Mouse (Mus musculus) heart, embryonic 14.5 days (tissue): ENCODE measurements around the gene Kcnj6. TPM values are rescaled to one million over a fixed set of nuclear protein-coding genes. Genes with fewer than 3 reads are reported as not detected.
A peak's percentile ranks its signal among the peaks of the same experiment; 100 is the strongest.

Experiments
- ATAC-seq: fragments of 200-750 bp; cut with Nextera tagmentation; 2 replicates; pipeline ENCODE4 v1.8.0; 2017; ENCODE audit warnings: low read depth, moderate TSS enrichment; ENCODE audit not compliant: insufficient number of reproducible peaks, insufficient read depth, low FRiP score
- H3K27ac ChIP-seq, 2 experiments: fragments of 200-500 bp in 1 of 2; fragments of 300-500 bp in 1 of 2; sonication (generic) in 1 of 2; replicated peaks in 1 of 2; 2 replicates each; pipeline ENCODE4 v1.5.1; 2012 to 2014; ENCODE audit warnings: low read depth in 2 of 2, low read length in 2 of 2, control low read depth in 1 of 2, mild to moderate bottlenecking in 1 of 2, mixed read lengths in 1 of 2; ENCODE audit not compliant: control insufficient read depth in 1 of 2, insufficient read depth in 1 of 2
- H3K27me3 ChIP-seq: fragments of 300-500 bp; sonication (generic); 2 replicates; pipeline ENCODE4 v1.6.1; 2014; ENCODE audit warnings: mild to moderate bottlenecking, low read length, control low read depth; ENCODE audit not compliant: control insufficient read depth, insufficient read depth
- H3K36me3 ChIP-seq: fragments of 300-500 bp; sonication (generic); 2 replicates; pipeline ENCODE4 v1.6.1; 2014; ENCODE audit warnings: mild to moderate bottlenecking, control low read depth, low read length, mixed read lengths; ENCODE audit not compliant: control insufficient read depth, insufficient read depth
- H3K4me1 ChIP-seq, 2 experiments: fragments of 200-500 bp in 1 of 2; fragments of 300-500 bp in 1 of 2; sonication (generic) in 1 of 2; 2 replicates each; pipeline ENCODE4 v1.6.1; 2012 to 2014; ENCODE audit warnings: low read length in 2 of 2, control low read depth in 1 of 2, mixed read lengths in 1 of 2; ENCODE audit not compliant: control insufficient read depth in 2 of 2, insufficient read depth in 2 of 2
- H3K4me2 ChIP-seq: fragments of 300-500 bp; sonication (generic); 2 replicates; pipeline ENCODE4 v1.6.1; 2014; ENCODE audit warnings: mild to moderate bottlenecking, low read length
- H3K4me3 ChIP-seq, 2 experiments: fragments of 200-500 bp in 1 of 2; fragments of 300-500 bp in 1 of 2; sonication (generic) in 1 of 2; 2 replicates each; pipeline ENCODE4 v1.5.1; 2012 to 2014; ENCODE audit warnings: low read length in 2 of 2, mild to moderate bottlenecking in 2 of 2, control low read depth in 1 of 2, low read depth in 1 of 2, moderate library complexity in 1 of 2; ENCODE audit not compliant: control insufficient read depth in 1 of 2, insufficient read depth in 1 of 2
- H3K9ac ChIP-seq: fragments of 300-500 bp; sonication (generic); 2 replicates; pipeline ENCODE4 v1.6.1; 2014; ENCODE audit warnings: mild to moderate bottlenecking, low read length
- H3K9me3 ChIP-seq: fragments of 300-500 bp; sonication (generic); 2 replicates; pipeline ENCODE4 v1.6.1; 2016; ENCODE audit warnings: low read length, control low read depth; ENCODE audit not compliant: control insufficient read depth
- WGBS: fragments of 180-500 bp; shearing (Covaris S2); extraction: QIAGEN DNeasy Blood & Tissue Kit; methylation state at CpG from one replicate; pipeline ENCODE4 v1.1.7; 2014; 5-methylcytosine and 5-hydroxymethylcytosine counted together
- polyA plus RNA-seq: library from polyadenylated mRNA; unstranded; fragments of >200 nt; fragmentation: Nextera tagmentation; extraction: Ambion mirVana; gene quantifications from 2 replicates; pipeline ENCODE4 v1.2.1, GENCODE M21; 2014

Gene Kcnj6
- polyA plus RNA-seq, 1 experiment from 2014 or later, result 0.20 TPM

DNA sequence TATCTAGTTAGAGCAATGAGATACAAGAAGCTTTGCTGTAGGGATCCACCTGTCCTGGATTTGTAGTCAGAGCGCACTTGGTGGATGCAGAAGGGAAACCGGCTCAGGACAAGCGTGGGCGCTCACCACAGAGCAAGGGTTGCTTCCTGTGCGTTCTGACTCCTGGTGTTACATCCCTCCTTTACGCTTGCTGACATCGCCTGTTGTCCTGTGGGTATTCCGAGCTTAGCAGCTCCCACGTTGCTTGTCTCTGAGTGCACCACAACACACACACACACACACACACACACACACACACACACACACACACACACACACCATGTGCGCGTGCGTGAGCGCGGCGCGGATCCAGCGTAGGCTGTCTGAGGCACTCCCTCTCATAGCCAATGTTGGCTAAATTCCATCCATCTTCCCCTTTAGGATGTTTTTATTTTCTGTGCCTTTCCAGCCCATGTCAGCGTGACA lies 272.7 kb downstream of the Kcnj6 start:
- H3K27ac ChIP-seq, result peak overlapping the region; percentile 93 to 99
- H3K9me3 ChIP-seq, result no peaks in the 10 kb centered on the region
- ATAC-seq, result no peak
- H3K4me1 ChIP-seq, result peaks cover 20 to 21% of the 10 kb centered on the region in 2 experiments
- H3K4me3 ChIP-seq, result peak overlapping the region; percentile 45 to 53
- peak overlapping the region; percentile 91 for H3K4me2 ChIP-seq
- WGBS, result 10% methylated on average over 18 of the region's 18 CpGs
- no peaks in the 10 kb centered on the region for H3K36me3 ChIP-seq
- no peaks in the 10 kb centered on the region for H3K27me3 ChIP-seq
- H3K9ac ChIP-seq, result peak overlapping the region; percentile 78

DNA sequence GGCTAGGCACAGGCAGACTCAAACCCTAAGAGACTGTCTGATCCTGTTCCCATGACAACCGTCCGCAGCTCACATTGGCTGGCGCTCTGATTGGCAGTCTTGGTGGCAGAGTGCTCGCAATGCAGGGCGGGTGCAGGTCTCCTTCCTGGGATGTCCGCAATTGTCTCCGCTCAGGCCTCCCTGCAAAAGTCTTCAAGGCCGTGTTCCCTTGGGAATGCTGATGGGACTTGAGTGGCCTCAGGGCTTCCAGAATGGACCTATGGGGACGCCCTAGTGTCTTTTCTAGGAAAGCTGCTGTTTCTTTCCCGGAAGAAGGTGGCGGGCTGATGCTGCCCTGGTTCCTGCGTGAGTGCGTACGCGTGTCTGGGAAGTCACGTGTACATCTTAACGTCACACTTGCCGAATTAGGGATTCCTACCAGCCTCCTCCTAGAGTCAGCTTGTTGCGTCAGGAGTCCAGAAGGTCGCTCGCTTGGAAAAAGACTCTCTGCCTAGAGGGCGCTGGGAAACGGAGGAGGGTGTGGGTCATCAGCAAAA lies 273.4 kb downstream of the Kcnj6 start:
- peak overlapping the region; percentile 45 to 53 for H3K4me3 ChIP-seq
- H3K4me1 ChIP-seq, result peaks cover 26 to 28% of the 10 kb centered on the region in 2 experiments
- H3K9me3 ChIP-seq, result no peaks in the 10 kb centered on the region
- H3K27me3 ChIP-seq, result no peaks in the 10 kb centered on the region
- H3K27ac ChIP-seq, result peak overlapping the region; percentile 93 to 99
- no peaks in the 10 kb centered on the region for H3K36me3 ChIP-seq
- under 1% methylated on average over 23 of the region's 23 CpGs for WGBS
- peak overlapping the region; percentile 91 for H3K4me2 ChIP-seq
- H3K9ac ChIP-seq, result peak overlapping the region; percentile 78
- ATAC-seq, result peak; percentile 63

- 59% methylated on average over 12 of the region's 12 CpGs for WGBS
Measured at GRCm38 (mm10) chr16:94722936-94723335, 274.6 kb downstream of the Kcnj6 start.

DNA sequence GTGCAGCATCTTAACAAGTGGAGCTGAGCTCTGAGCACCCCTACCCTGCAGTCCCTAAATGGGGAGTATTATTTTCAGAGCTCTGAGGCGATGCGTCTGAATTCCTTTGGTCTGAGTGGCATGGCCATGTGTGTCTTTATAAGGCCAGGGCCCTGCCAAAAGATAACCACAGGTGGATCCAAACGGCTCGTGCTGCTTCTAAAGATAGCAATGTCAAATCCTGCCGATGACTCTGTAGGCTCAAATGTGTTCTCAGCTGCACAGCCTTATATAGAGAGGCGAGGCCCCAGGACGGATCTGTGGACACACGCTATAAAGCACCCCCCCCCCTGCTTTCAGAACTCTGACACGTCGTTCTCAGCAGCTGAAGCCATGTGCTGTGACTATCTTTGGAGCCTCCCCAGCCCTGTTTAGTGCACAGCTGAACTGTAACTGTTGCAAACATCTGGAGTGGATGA lies 275.9 kb downstream of the Kcnj6 start:
- ATAC-seq, result peak; percentile 85
- Histone ChIP-seq H3K4me2 (peak overlapping the region; percentile 91), H3K4me3 (peak overlapping the region; percentile 44 to 45), H3K9ac (peak overlapping the region; percentile 78), H3K9me3 (0 out of 2 replicates have a peak, but pooled peaks cover under 1% of the 10 kb centered on the region), H3K4me1 (peaks cover 35 to 39% of the 10 kb centered on the region in 2 experiments), H3K36me3 (no peaks in the 10 kb centered on the region), H3K27me3 (no peaks in the 10 kb centered on the region), H3K27ac (peak overlapping the region; percentile 99 to 100)
- WGBS, result 13% methylated on average over 10 of the region's 10 CpGs

More at GRCm38 (mm10) chr16:94722936-94723335, 274.6 kb downstream of the Kcnj6 start:
- no peaks in the 10 kb centered on the region for H3K36me3 ChIP-seq
- no peaks in the 10 kb centered on the region for H3K27me3 ChIP-seq
- H3K4me1 ChIP-seq, result peaks cover 35 to 39% of the 10 kb centered on the region in 2 experiments
- peak overlapping the region; percentile 99 to 100 for H3K27ac ChIP-seq
- ATAC-seq, result no peak
- H3K9ac ChIP-seq, result peak overlapping the region; percentile 78
- H3K4me3 ChIP-seq, result peak overlapping the region; percentile 44 to 45
- H3K9me3 ChIP-seq, result no peaks in the 10 kb centered on the region
- H3K4me2 ChIP-seq, result peak overlapping the region; percentile 91

- H3K27ac ChIP-seq, result peak overlapping the region; percentile 99 to 100
- no peaks in the 10 kb centered on the region for H3K27me3 ChIP-seq
- peaks cover 35 to 39% of the 10 kb centered on the region in 2 experiments for H3K4me1 ChIP-seq
- 0 out of 2 replicates have a peak, but pooled peaks cover 5% of the 10 kb centered on the region for H3K9me3 ChIP-seq
- H3K36me3 ChIP-seq, result no peaks in the 10 kb centered on the region
- 52% methylated on average over 7 of the region's 7 CpGs for WGBS
- peak overlapping the region; percentile 91 for H3K4me2 ChIP-seq
- no peak for ATAC-seq
- peak overlapping the region; percentile 67 for H3K9ac ChIP-seq
- H3K4me3 ChIP-seq, result no peak overlapping the region
Measured at GRCm38 (mm10) chr16:94720476-94721153, 276.9 kb downstream of the Kcnj6 start.

- H3K4me3 ChIP-seq, result no peak overlapping the region
- whole genome bisulfite sequencing, result 43% methylated on average over 4 of the region's 4 CpGs
- no peaks in the 10 kb centered on the region for H3K36me3 ChIP-seq
- H3K27me3 ChIP-seq, result no peaks in the 10 kb centered on the region
- 0 out of 2 replicates have a peak, but pooled peaks cover 5% of the 10 kb centered on the region for H3K9me3 ChIP-seq
- peaks cover 30 to 33% of the 10 kb centered on the region in 2 experiments for H3K4me1 ChIP-seq
- ATAC-seq, result no peak
- H3K9ac ChIP-seq, result 0 out of 2 replicates have a peak overlapping the region, but pooled peaks have one; percentile 36
- H3K27ac ChIP-seq, result peak overlapping the region; percentile 74 to 99
- H3K4me2 ChIP-seq, result no peak overlapping the region
Measured at GRCm38 (mm10) chr16:94719488-94719887, 278.0 kb downstream of the Kcnj6 start.

- no peak for ATAC-seq
- Histone ChIP-seq H3K9ac (peak overlapping the region; percentile 36; the same call in 1 of the 2 replicates), H3K36me3 (no peaks in the 10 kb centered on the region), H3K27me3 (no peaks in the 10 kb centered on the region), H3K9me3 (0 out of 2 replicates have a peak, but pooled peaks cover 5% of the 10 kb centered on the region), H3K27ac (peak overlapping the region; percentile 74 to 99), H3K4me1 (peaks cover 30 to 33% of the 10 kb centered on the region in 2 experiments), H3K4me3 (no peak overlapping the region), H3K4me2 (no peak overlapping the region)
- 35% methylated on average over 4 of the region's 4 CpGs for WGBS
Measured at GRCm38 (mm10) chr16:94718919-94719318, 278.6 kb downstream of the Kcnj6 start.
